Comparison of ENCODE assay signal across 9 mouse cellular contexts in genomic region chr3:90604416-90604815, GRCm38 (mm10). TPM values are rescaled to one million over a fixed set of nuclear protein-coding genes. Genes with fewer than 3 reads are reported as not detected.
DNase-seq lines count a peak whose midpoint lies in the region; ATAC-seq and TF ChIP-seq lines count a peak whose summit lies in the region.
"Had no signal": no experiment of that assay in that cellular context is flagged by ENCODE, and none has a peak within 500 bp of the region (broad histone marks: within the 10 kb centered on the region; RNA-seq: fewer than 3 reads in every experiment).

No protein-coding gene starts in this region.

- H3K27me3 ChIP-seq in Patski: no peaks in the 10 kb centered on the region
- no peaks in the 10 kb centered on the region; the same call in 1 of the 2 replicates for H3K27me3 ChIP-seq in forebrain, embryonic 13.5 days
- H3K27me3 ChIP-seq in heart, embryonic 16.5 days (ENCODE audit: control insufficient read depth, insufficient read depth, low read length): no peaks in the 10 kb centered on the region
- H3K27me3 ChIP-seq in midbrain, embryonic 14.5 days (ENCODE audit: control insufficient read depth, insufficient read depth, low read length): no peaks in the 10 kb centered on the region
- H3K27me3 ChIP-seq: neural tube, embryonic 12.5 days had no signal

- ATAC-seq in Patski: peak; percentile 76
- ATAC-seq in forebrain, embryonic 13.5 days: peak; percentile 80
- peak; percentile 4; the same call in 1 of the 2 replicates for ATAC-seq in heart, embryonic 16.5 days (replicated peaks; ENCODE audit: extremely low read depth, insufficient read depth, low FRiP score)
- ATAC-seq in midbrain, embryonic 14.5 days (ENCODE audit: low FRiP score, low TSS enrichment): no peak
- no peak for ATAC-seq in erythroid progenitor cell, adult 5-6 weeks (replicated peaks; ENCODE audit: low FRiP score, poor library complexity, severe bottlenecking)

- TF ChIP-seq CTCF in Patski (IDR thresholded peaks at IDR 0.05): no peak

- H3K9me3 ChIP-seq in forebrain, embryonic 13.5 days (replicated peaks): no peaks in the 10 kb centered on the region
- no peaks in the 10 kb centered on the region for H3K9me3 ChIP-seq in heart, embryonic 16.5 days (replicated peaks; ENCODE audit: control insufficient read depth, low read length)
- no peaks in the 10 kb centered on the region for H3K9me3 ChIP-seq in midbrain, embryonic 14.5 days (ENCODE audit: control insufficient read depth, low read length)
- H3K9me3 ChIP-seq: neural tube, embryonic 12.5 days had no signal

- no peaks in the 10 kb centered on the region for H3K36me3 ChIP-seq in forebrain, embryonic 13.5 days (ENCODE audit: poor library complexity, severe bottlenecking)
- H3K36me3 ChIP-seq in heart, embryonic 16.5 days (ENCODE audit: control insufficient read depth, insufficient read depth): no peaks in the 10 kb centered on the region
- H3K36me3 ChIP-seq in midbrain, embryonic 14.5 days (ENCODE audit: control insufficient read depth, insufficient read depth, low read length): no peaks in the 10 kb centered on the region
- H3K36me3 ChIP-seq: neural tube, embryonic 12.5 days had no signal

- in situ Hi-C loops in Patski (cut with MboI; ENCODE audit: low pct_unique_long_range_greater_than_20kb): no loop called here

- H3K9ac ChIP-seq in forebrain, embryonic 13.5 days: no peak overlapping the region
- no peak overlapping the region for H3K9ac ChIP-seq in heart, embryonic 16.5 days (ENCODE audit: low read length)
- no peak overlapping the region for H3K9ac ChIP-seq in midbrain, embryonic 14.5 days (replicated peaks; ENCODE audit: low read length)
- H3K9ac ChIP-seq: neural tube, embryonic 12.5 days had no signal

- peaks cover 12% of the 10 kb centered on the region for H3K4me1 ChIP-seq in forebrain, embryonic 13.5 days
- H3K4me1 ChIP-seq in heart, embryonic 16.5 days (ENCODE audit: control insufficient read depth, insufficient read depth, low read length): peaks cover 20% of the 10 kb centered on the region
- H3K4me1 ChIP-seq in midbrain, embryonic 14.5 days (ENCODE audit: control insufficient read depth, insufficient read depth, low read length): no peaks in the 10 kb centered on the region

- DNase-seq in CD4-positive, CD25-positive, alpha-beta regulatory T cell, adult 2 months (ENCODE audit: low read depth, low spot score): peak; percentile 29
- peak; percentile 96 for DNase-seq in Patski (ENCODE audit: low read depth, low spot score)
- peak; percentile 85 to 90 for DNase-seq in kidney, postnatal 4 days
- peak; percentile 66 for DNase-seq in midbrain, embryonic 14.5 days

- H3K27ac ChIP-seq in forebrain, embryonic 13.5 days: peak overlapping the region; percentile 51
- peak overlapping the region; percentile 33 for H3K27ac ChIP-seq in heart, embryonic 16.5 days (ENCODE audit: low read length)
- no peak overlapping the region for H3K27ac ChIP-seq in midbrain, embryonic 14.5 days (replicated peaks; ENCODE audit: low read depth, low read length)
- H3K27ac ChIP-seq: neural tube, embryonic 12.5 days had no signal

- CTCF ChIA-PET in Patski (lab: Charles Lee): interaction anchor here (1.7 to 34.1 kb wide), 4 partner anchors 3 to 48 kb away, joined by 5 to 615 read pairs (median 312); partner anchors contain the start of genes Gm42674, S100a2, S100a4 and S100a5

- no peak overlapping the region for H3K4me3 ChIP-seq in forebrain, embryonic 13.5 days
- no peak overlapping the region for H3K4me3 ChIP-seq in heart, embryonic 16.5 days (ENCODE audit: low read length)
- no peak overlapping the region for H3K4me3 ChIP-seq in midbrain, embryonic 14.5 days (replicated peaks; ENCODE audit: low read depth, low read length)
- H3K4me3 ChIP-seq: neural tube, embryonic 12.5 days had no signal

- no peak overlapping the region for H3K4me2 ChIP-seq in forebrain, embryonic 13.5 days
- H3K4me2 ChIP-seq in heart, embryonic 16.5 days (ENCODE audit: low read depth, low read length): no peak overlapping the region
- no peak overlapping the region for H3K4me2 ChIP-seq in midbrain, embryonic 14.5 days (ENCODE audit: low read length)
- H3K4me2 ChIP-seq: neural tube, embryonic 12.5 days had no signal

- WGBS in forebrain, embryonic 13.5 days: 15% methylated on average over 4 of the region's 4 CpGs
- WGBS in heart, embryonic 16.5 days: 26% methylated on average over 4 of the region's 4 CpGs
- 62% methylated on average over 4 of the region's 4 CpGs for WGBS in midbrain, embryonic 14.5 days

- POLR2A ChIA-PET in Patski (lab: Charles Lee): interaction anchor here (1.8 to 6.3 kb wide), 3 partner anchors 8 to 95 kb away, joined by 4 to 75 read pairs (median 32); partner anchors contain the start of genes Chtop and S100a6

RNA-seq across cellular contexts. Expression of gene S100a4, which starts 0.8 kb away (rescaled TPM):
- 44.0 TPM for polyA plus RNA-seq in Patski (2021)
- polyA plus RNA-seq in forebrain, embryonic 13.5 days (2015; fragmentation: Nextera tagmentation; extraction: Ambion mirVana): 0.40 and 1.6 TPM in 2 replicates
- polyA plus RNA-seq in heart, embryonic 16.5 days (2015; fragmentation: Nextera tagmentation; extraction: Ambion mirVana): 5.8 and 11.8 TPM in 2 replicates
- 1.5 TPM in 1 of 2 replicates, not detected in the other for polyA plus RNA-seq in midbrain, embryonic 14.5 days (2014; fragmentation: Nextera tagmentation; extraction: Ambion mirVana)
- 36.9 and 83.6 TPM in 2 replicates for total RNA-seq in erythroid progenitor cell, adult 5-6 weeks (2015; ENCODE audit: low replicate concordance)
- 29.4 and 37.4 TPM in 2 replicates for total RNA-seq in erythroid progenitor cell, adult 5-6 weeks (2017; ENCODE audit: low replicate concordance)

RNA-seq across cellular contexts. Expression of gene Gm42674, which starts 2.7 kb away (rescaled TPM):
- polyA plus RNA-seq in Patski (2021): not detected
- polyA plus RNA-seq in forebrain, embryonic 13.5 days (2015; fragmentation: Nextera tagmentation; extraction: Ambion mirVana): not detected in 2 replicates
- polyA plus RNA-seq in heart, embryonic 16.5 days (2015; fragmentation: Nextera tagmentation; extraction: Ambion mirVana): not detected in 2 replicates
- polyA plus RNA-seq in midbrain, embryonic 14.5 days (2014; fragmentation: Nextera tagmentation; extraction: Ambion mirVana): not detected in 2 replicates
- not detected in 2 replicates for total RNA-seq in erythroid progenitor cell, adult 5-6 weeks (2015; ENCODE audit: low replicate concordance)
- total RNA-seq in erythroid progenitor cell, adult 5-6 weeks (2017; ENCODE audit: low replicate concordance): not detected in 2 replicates
- polyA plus RNA-seq: frontal cortex, adult 2 months; neural tube, embryonic 12.5 days had no signal

RNA-seq across cellular contexts. Expression of gene S100a5, which starts 3.9 kb away (rescaled TPM):
- polyA plus RNA-seq in Patski (2021): not detected
- not detected in 2 replicates for polyA plus RNA-seq in forebrain, embryonic 13.5 days (2015; fragmentation: Nextera tagmentation; extraction: Ambion mirVana)
- polyA plus RNA-seq in heart, embryonic 16.5 days (2015; fragmentation: Nextera tagmentation; extraction: Ambion mirVana): not detected in 2 replicates
- polyA plus RNA-seq in midbrain, embryonic 14.5 days (2014; fragmentation: Nextera tagmentation; extraction: Ambion mirVana): not detected in 2 replicates
- not detected in 2 replicates for total RNA-seq in erythroid progenitor cell, adult 5-6 weeks (2015; ENCODE audit: low replicate concordance)
- total RNA-seq in erythroid progenitor cell, adult 5-6 weeks (2017; ENCODE audit: low replicate concordance): not detected in 2 replicates
- polyA plus RNA-seq: neural tube, embryonic 12.5 days had no signal

RNA-seq across cellular contexts. Expression of gene S100a6, which starts 8.3 kb away (rescaled TPM):
- polyA plus RNA-seq in Patski (2021): 10,815 TPM
- polyA plus RNA-seq in forebrain, embryonic 13.5 days (2015; fragmentation: Nextera tagmentation; extraction: Ambion mirVana): 15.4 and 23.8 TPM in 2 replicates
- polyA plus RNA-seq in heart, embryonic 16.5 days (2015; fragmentation: Nextera tagmentation; extraction: Ambion mirVana): 56.9 and 61.6 TPM in 2 replicates
- 4.6 and 32.0 TPM in 2 replicates for polyA plus RNA-seq in midbrain, embryonic 14.5 days (2014; fragmentation: Nextera tagmentation; extraction: Ambion mirVana)
- total RNA-seq in erythroid progenitor cell, adult 5-6 weeks (2015; ENCODE audit: low replicate concordance): 132 and 138 TPM in 2 replicates
- 41.6 and 73.8 TPM in 2 replicates for total RNA-seq in erythroid progenitor cell, adult 5-6 weeks (2017; ENCODE audit: low replicate concordance)

RNA-seq across cellular contexts. Expression of gene S100a2, which starts 14.4 kb away (rescaled TPM):
- not detected for polyA plus RNA-seq in Patski (2021)
- polyA plus RNA-seq in forebrain, embryonic 13.5 days (2015; fragmentation: Nextera tagmentation; extraction: Ambion mirVana): not detected in 2 replicates
- polyA plus RNA-seq in heart, embryonic 16.5 days (2015; fragmentation: Nextera tagmentation; extraction: Ambion mirVana): not detected in 2 replicates
- not detected in 2 replicates for polyA plus RNA-seq in midbrain, embryonic 14.5 days (2014; fragmentation: Nextera tagmentation; extraction: Ambion mirVana)
- total RNA-seq in erythroid progenitor cell, adult 5-6 weeks (2015; ENCODE audit: low replicate concordance): not detected in 2 replicates
- not detected in 2 replicates for total RNA-seq in erythroid progenitor cell, adult 5-6 weeks (2017; ENCODE audit: low replicate concordance)
- polyA plus RNA-seq: frontal cortex, adult 2 months; neural tube, embryonic 12.5 days had no signal

Comparison
In these comparisons a context has a peak if more than half of its experiments do, and no peak if none do; other contexts are left out.
1. DNase-seq: peak in every context shown above with its lines; median percentile 96 in Patski; 88 in kidney, postnatal 4 days; 66 in midbrain, embryonic 14.5 days; 29 in CD4-positive, CD25-positive, alpha-beta regulatory T cell, adult 2 months.
2. ATAC-seq: peak in Patski (single experiment), forebrain, embryonic 13.5 days (single experiment) and heart, embryonic 16.5 days (single experiment); none in midbrain, embryonic 14.5 days (single experiment) and erythroid progenitor cell, adult 5-6 weeks (single experiment).